Mouse (Mus musculus) T-helper 1 cell (primary cell): ENCODE results near the gene Pde4b.

Source experiments
- in situ Hi-C: fragments of 300-600 bp; cut with MboI, MseI; formaldehyde crosslinking; loops from one replicate; pipeline ENCODE4 v1.15.1; 2025; ENCODE audit warnings: high pct_unique_total_duplicates

The Pde4b gene

GRCm38 (mm10) chr4:102498920-102499316, 411.6 kb downstream of the Pde4b start:
- in situ Hi-C loops: loop anchor here (5.0 kb wide), 2 partner anchors 153 to 213 kb away; no protein-coding TSS in a partner anchor

GRCm38 (mm10) chr4:102505714-102506113, 418.4 kb downstream of the Pde4b start:
- in situ Hi-C loops: loop anchor here (10.0 to 25.0 kb wide), 2 partner anchors 459 to 1293 kb away; no protein-coding TSS in a partner anchor

- in situ Hi-C loops: loop anchor here (10.0 to 25.0 kb wide), 2 partner anchors 458 to 1294 kb away; no protein-coding TSS in a partner anchor
Observed at GRCm38 (mm10) chr4:102506376-102507280, 419.3 kb downstream of the Pde4b start.

- in situ Hi-C loops: loop anchor here (10.0 to 25.0 kb wide), 2 partner anchors 457 to 1295 kb away; no protein-coding TSS in a partner anchor
Observed at GRCm38 (mm10) chr4:102507344-102507743, 420.0 kb downstream of the Pde4b start.

- in situ Hi-C loops: loop anchor here (10.0 to 25.0 kb wide), 2 partner anchors 457 to 1295 kb away; no protein-coding TSS in a partner anchor
Observed at GRCm38 (mm10) chr4:102507753-102508152, 420.4 kb downstream of the Pde4b start.

GRCm38 (mm10) chr4:102510061-102510460, 422.7 kb downstream of the Pde4b start:
- in situ Hi-C loops: loop anchor here (25.0 kb wide), 1 partner anchor 1298 kb away; no protein-coding TSS in a partner anchor

GRCm38 (mm10) chr4:102510939-102511391, 423.6 kb downstream of the Pde4b start:
- in situ Hi-C loops: loop anchor here (25.0 kb wide), 1 partner anchor 1299 kb away; no protein-coding TSS in a partner anchor

- in situ Hi-C loops: loop anchor here (25.0 kb wide), 1 partner anchor 1299 kb away; no protein-coding TSS in a partner anchor
Observed at GRCm38 (mm10) chr4:102511511-102511910, 424.2 kb downstream of the Pde4b start.

GRCm38 (mm10) chr4:102512940-102513339, 425.6 kb downstream of the Pde4b start:
- in situ Hi-C loops: loop anchor here (25.0 kb wide), 1 partner anchor 1301 kb away; no protein-coding TSS in a partner anchor

- in situ Hi-C loops: loop anchor here (25.0 kb wide), 1 partner anchor 1301 kb away; no protein-coding TSS in a partner anchor
Observed at GRCm38 (mm10) chr4:102513514-102513913, 426.2 kb downstream of the Pde4b start.

GRCm38 (mm10) chr4:102514972-102515835, 427.9 kb downstream of the Pde4b start:
- in situ Hi-C loops: loop anchor here (5.0 to 25.0 kb wide), 2 partner anchors 52 to 1303 kb away; no protein-coding TSS in a partner anchor

GRCm38 (mm10) chr4:102516395-102516794, 429.1 kb downstream of the Pde4b start:
- in situ Hi-C loops: loop anchor here (5.0 to 25.0 kb wide), 2 partner anchors 51 to 1304 kb away; no protein-coding TSS in a partner anchor

- in situ Hi-C loops: loop anchor here (5.0 to 25.0 kb wide), 2 partner anchors 50 to 1305 kb away; no protein-coding TSS in a partner anchor
Observed at GRCm38 (mm10) chr4:102516982-102517630, 429.8 kb downstream of the Pde4b start.

- in situ Hi-C loops: loop anchor here (5.0 to 25.0 kb wide), 2 partner anchors 50 to 1305 kb away; no protein-coding TSS in a partner anchor
Observed at GRCm38 (mm10) chr4:102517653-102518052, 430.3 kb downstream of the Pde4b start.

GRCm38 (mm10) chr4:102518341-102518740, 431.0 kb downstream of the Pde4b start:
- in situ Hi-C loops: loop anchor here (5.0 to 25.0 kb wide), 2 partner anchors 49 to 1306 kb away; no protein-coding TSS in a partner anchor

- in situ Hi-C loops: loop anchor here (25.0 kb wide), 1 partner anchor 1308 kb away; no protein-coding TSS in a partner anchor
Observed at GRCm38 (mm10) chr4:102520669-102521261, 433.4 kb downstream of the Pde4b start.

GRCm38 (mm10) chr4:102521434-102521833, 434.1 kb downstream of the Pde4b start:
- in situ Hi-C loops: loop anchor here (25.0 kb wide), 1 partner anchor 1309 kb away; no protein-coding TSS in a partner anchor

- in situ Hi-C loops: no loop called here
Observed at GRCm38 (mm10) chr4:102527361-102527760, 440.0 kb downstream of the Pde4b start.

GRCm38 (mm10) chr4:102530797-102531196, 443.5 kb downstream of the Pde4b start:
- in situ Hi-C loops: no loop called here

- in situ Hi-C loops: no loop called here
Observed at GRCm38 (mm10) chr4:102531729-102532128, 444.4 kb downstream of the Pde4b start.
